Mouse (Mus musculus): Measurements from ENCODE around the gene Cyp4f18. TPM values are rescaled to one million over a fixed set of nuclear protein-coding genes. Genes with fewer than 3 reads are reported as not detected.
"Not testable (repeated sequence)": the region's sequence is repeated elsewhere in the genome, so short reads cannot be mapped to it uniquely, and the experiment has no call there.

Cyp4f18 gene
- polyA plus RNA-seq, 1 experiment from 2014 or later: 0.39 TPM

GRCm38 (mm10) chr8:71968100-71968499 lies 41.3 kb downstream of the Cyp4f18 start:
- Histone ChIP-seq H3K4me2 (no peak overlapping the region), H3K9me3 (replicated peaks; ENCODE audit: control insufficient read depth, low read length) (no peaks in the 10 kb centered on the region), H3K4me1 (ENCODE audit: control insufficient read depth, insufficient read depth, low read length) (no peaks in the 10 kb centered on the region), H3K27me3 (ENCODE audit: control insufficient read depth, insufficient read depth, low read length) (no peaks in the 10 kb centered on the region), H3K27ac (ENCODE audit: low read depth, low read length) (no peak overlapping the region), H3K36me3 (ENCODE audit: control insufficient read depth, insufficient read depth, low read length) (peaks cover 18% of the 10 kb centered on the region), H3K4me3 (ENCODE audit: low read depth, low read length) (no peak overlapping the region), H3K9ac (ENCODE audit: low read depth, low read length) (no peak overlapping the region)
- 88% methylated on average over 6 of the region's 6 CpGs for WGBS (ENCODE audit: insufficient replicate concordance)
- ATAC-seq (replicated peaks; ENCODE audit: insufficient number of reproducible peaks, low FRiP score, low TSS enrichment): no peak

- Histone ChIP-seq H3K9ac (ENCODE audit: low read depth, low read length) (no peak overlapping the region), H3K27ac (ENCODE audit: low read depth, low read length) (no peak overlapping the region), H3K36me3 (ENCODE audit: control insufficient read depth, insufficient read depth, low read length) (peaks cover 18% of the 10 kb centered on the region), H3K4me1 (ENCODE audit: control insufficient read depth, insufficient read depth, low read length) (no peaks in the 10 kb centered on the region), H3K4me2 (no peak overlapping the region), H3K4me3 (ENCODE audit: low read depth, low read length) (no peak overlapping the region), H3K27me3 (ENCODE audit: control insufficient read depth, insufficient read depth, low read length) (no peaks in the 10 kb centered on the region), H3K9me3 (replicated peaks; ENCODE audit: control insufficient read depth, low read length) (no peaks in the 10 kb centered on the region)
- WGBS (ENCODE audit: insufficient replicate concordance): 96% methylated on average over 5 of the region's 5 CpGs
- ATAC-seq (replicated peaks; ENCODE audit: insufficient number of reproducible peaks, low FRiP score, low TSS enrichment): no peak
Observed at GRCm38 (mm10) chr8:71967261-71967660, 42.2 kb downstream of the Cyp4f18 start.

- Histone ChIP-seq H3K4me3 (ENCODE audit: low read depth, low read length) (no peak overlapping the region), H3K36me3 (ENCODE audit: control insufficient read depth, insufficient read depth, low read length) (peaks cover 18% of the 10 kb centered on the region), H3K27ac (ENCODE audit: low read depth, low read length) (no peak overlapping the region), H3K27me3 (ENCODE audit: control insufficient read depth, insufficient read depth, low read length) (no peaks in the 10 kb centered on the region), H3K9ac (ENCODE audit: low read depth, low read length) (no peak overlapping the region), H3K9me3 (replicated peaks; ENCODE audit: control insufficient read depth, low read length) (no peaks in the 10 kb centered on the region), H3K4me2 (no peak overlapping the region), H3K4me1 (ENCODE audit: control insufficient read depth, insufficient read depth, low read length) (no peaks in the 10 kb centered on the region)
- no peak for ATAC-seq (replicated peaks; ENCODE audit: insufficient number of reproducible peaks, low FRiP score, low TSS enrichment)
Observed at GRCm38 (mm10) chr8:71966411-71966810, 43.0 kb downstream of the Cyp4f18 start.

DNA sequence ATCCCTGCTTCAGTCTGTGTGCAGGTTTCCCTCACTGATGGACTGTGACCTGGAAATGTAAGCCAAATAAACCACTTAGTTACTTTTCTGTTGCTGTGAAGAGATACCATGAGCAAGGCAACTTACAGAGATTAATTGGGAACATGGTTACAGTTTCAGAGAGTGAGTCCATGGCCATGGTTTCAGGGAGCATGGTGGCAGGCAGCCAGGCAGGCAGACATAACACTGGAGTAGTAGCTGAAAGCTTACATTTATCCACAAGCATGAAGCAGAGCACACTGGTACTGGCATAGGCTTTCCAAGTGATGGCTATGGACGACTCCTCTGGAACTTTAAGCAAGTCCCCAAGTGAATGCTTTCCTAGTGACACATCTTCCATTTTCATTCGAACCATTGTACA lies 44.3 kb downstream of the Cyp4f18 start:
- H3K27me3 ChIP-seq (ENCODE audit: control insufficient read depth, insufficient read depth, low read length): no peaks in the 10 kb centered on the region
- no peak for ATAC-seq (replicated peaks; ENCODE audit: insufficient number of reproducible peaks, low FRiP score, low TSS enrichment)
- H3K27ac ChIP-seq (ENCODE audit: low read depth, low read length): no peak overlapping the region
- H3K36me3 ChIP-seq (ENCODE audit: control insufficient read depth, insufficient read depth, low read length): peaks cover 18% of the 10 kb centered on the region
- H3K4me2 ChIP-seq: no peak overlapping the region
- H3K9ac ChIP-seq (ENCODE audit: low read depth, low read length): no peak overlapping the region
- H3K4me3 ChIP-seq (ENCODE audit: low read depth, low read length): no peak overlapping the region
- no peaks in the 10 kb centered on the region for H3K9me3 ChIP-seq (replicated peaks; ENCODE audit: control insufficient read depth, low read length)
- 89% methylated on average over 2 of the region's 2 CpGs for WGBS (ENCODE audit: insufficient replicate concordance)
- no peaks in the 10 kb centered on the region for H3K4me1 ChIP-seq (ENCODE audit: control insufficient read depth, insufficient read depth, low read length)

DNA sequence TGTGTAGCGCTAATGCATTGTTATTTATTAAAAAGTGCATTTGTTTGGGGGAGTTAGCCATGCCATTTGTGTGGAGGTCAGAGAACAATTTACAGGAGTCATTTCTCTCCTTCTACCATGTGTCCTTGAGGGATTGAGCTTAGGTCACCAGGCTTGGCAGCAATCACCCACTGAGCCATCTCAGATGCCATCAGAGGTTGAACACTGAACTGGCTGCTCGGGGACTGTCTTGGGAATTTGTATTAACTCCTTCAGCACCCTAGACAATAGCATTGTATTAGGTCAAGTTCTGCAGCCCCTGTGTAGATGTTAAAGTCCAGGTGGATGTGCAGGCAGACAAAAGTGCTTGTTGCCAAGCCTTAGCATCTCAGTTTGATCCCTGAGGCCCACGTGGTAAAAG lies 45.4 kb downstream of the Cyp4f18 start:
- H3K36me3 ChIP-seq (ENCODE audit: control insufficient read depth, insufficient read depth, low read length): peaks cover 18% of the 10 kb centered on the region

GRCm38 (mm10) chr8:71961796-71962195 lies 47.6 kb downstream of the Cyp4f18 start:
- Histone ChIP-seq H3K4me3 (ENCODE audit: low read depth, low read length) (no peak overlapping the region), H3K9ac (ENCODE audit: low read depth, low read length) (no peak overlapping the region), H3K27me3 (ENCODE audit: control insufficient read depth, insufficient read depth, low read length) (no peaks in the 10 kb centered on the region), H3K9me3 (replicated peaks; ENCODE audit: control insufficient read depth, low read length) (no peaks in the 10 kb centered on the region), H3K4me2 (no peak overlapping the region), H3K27ac (ENCODE audit: low read depth, low read length) (no peak overlapping the region), H3K4me1 (ENCODE audit: control insufficient read depth, insufficient read depth, low read length) (no peaks in the 10 kb centered on the region), H3K36me3 (ENCODE audit: control insufficient read depth, insufficient read depth, low read length) (peaks cover 9% of the 10 kb centered on the region)
- WGBS (ENCODE audit: insufficient replicate concordance): 89% methylated on average over 5 of the region's 5 CpGs
- no peak for ATAC-seq (replicated peaks; ENCODE audit: insufficient number of reproducible peaks, low FRiP score, low TSS enrichment)

More for the DNA sequence above, 45.4 kb downstream of the Cyp4f18 start:
- 79% methylated on average over 3 of the region's 3 CpGs for WGBS (ENCODE audit: insufficient replicate concordance)
- no peak overlapping the region for H3K27ac ChIP-seq (ENCODE audit: low read depth, low read length)
- no peaks in the 10 kb centered on the region for H3K4me1 ChIP-seq (ENCODE audit: control insufficient read depth, insufficient read depth, low read length)
- ATAC-seq (replicated peaks; ENCODE audit: insufficient number of reproducible peaks, low FRiP score, low TSS enrichment): no peak
- H3K9me3 ChIP-seq (replicated peaks; ENCODE audit: control insufficient read depth, low read length): no peaks in the 10 kb centered on the region
- H3K27me3 ChIP-seq (ENCODE audit: control insufficient read depth, insufficient read depth, low read length): no peaks in the 10 kb centered on the region
- no peak overlapping the region for H3K9ac ChIP-seq (ENCODE audit: low read depth, low read length)
- H3K4me3 ChIP-seq (ENCODE audit: low read depth, low read length): no peak overlapping the region
- H3K4me2 ChIP-seq: no peak overlapping the region

- Histone ChIP-seq H3K4me2 (no peak overlapping the region), H3K9ac (ENCODE audit: low read depth, low read length) (no peak overlapping the region), H3K36me3 (ENCODE audit: control insufficient read depth, insufficient read depth, low read length) (peaks cover 1% of the 10 kb centered on the region), H3K27ac (ENCODE audit: low read depth, low read length) (no peak overlapping the region), H3K4me3 (ENCODE audit: low read depth, low read length) (no peak overlapping the region), H3K27me3 (ENCODE audit: control insufficient read depth, insufficient read depth, low read length) (no peaks in the 10 kb centered on the region), H3K9me3 (replicated peaks; ENCODE audit: control insufficient read depth, low read length) (no peaks in the 10 kb centered on the region), H3K4me1 (ENCODE audit: control insufficient read depth, insufficient read depth, low read length) (no peaks in the 10 kb centered on the region)
- no peak for ATAC-seq (replicated peaks; ENCODE audit: insufficient number of reproducible peaks, low FRiP score, low TSS enrichment)
Observed at GRCm38 (mm10) chr8:71960483-71960882, 48.9 kb downstream of the Cyp4f18 start.

- Histone ChIP-seq H3K27me3 (ENCODE audit: control insufficient read depth, insufficient read depth, low read length) (no peaks in the 10 kb centered on the region), H3K27ac (ENCODE audit: low read depth, low read length) (no peak overlapping the region), H3K4me3 (ENCODE audit: low read depth, low read length) (no peak overlapping the region), H3K36me3 (ENCODE audit: control insufficient read depth, insufficient read depth, low read length) (no peaks in the 10 kb centered on the region; the same call in 1 of the 2 replicates), H3K9ac (ENCODE audit: low read depth, low read length) (no peak overlapping the region), H3K4me2 (no peak overlapping the region), H3K9me3 (replicated peaks; ENCODE audit: control insufficient read depth, low read length) (no peaks in the 10 kb centered on the region), H3K4me1 (ENCODE audit: control insufficient read depth, insufficient read depth, low read length) (0 out of 2 replicates have a peak, but pooled peaks cover 8% of the 10 kb centered on the region)
- WGBS (ENCODE audit: insufficient replicate concordance): 94% methylated on average over 9 of the region's 9 CpGs
- no peak for ATAC-seq (replicated peaks; ENCODE audit: insufficient number of reproducible peaks, low FRiP score, low TSS enrichment)
Observed at GRCm38 (mm10) chr8:71954666-71955065, 54.8 kb downstream of the Cyp4f18 start.

GRCm38 (mm10) chr8:71952961-71953700 lies 56.3 kb downstream of the Cyp4f18 start:
- H3K36me3 ChIP-seq (ENCODE audit: control insufficient read depth, insufficient read depth, low read length); H3K4me1 ChIP-seq (ENCODE audit: control insufficient read depth, insufficient read depth, low read length); H3K27ac ChIP-seq (ENCODE audit: low read depth, low read length); H3K4me3 ChIP-seq (ENCODE audit: low read depth, low read length); H3K27me3 ChIP-seq (ENCODE audit: control insufficient read depth, insufficient read depth, low read length); ATAC-seq (replicated peaks; ENCODE audit: insufficient number of reproducible peaks, low FRiP score, low TSS enrichment); H3K9ac ChIP-seq (ENCODE audit: low read depth, low read length); H3K9me3 ChIP-seq (replicated peaks; ENCODE audit: control insufficient read depth, low read length); H3K4me2 ChIP-seq: not testable (repeated sequence)
- WGBS (ENCODE audit: insufficient replicate concordance): 93% methylated on average over 16 of the region's 16 CpGs

Measured in heart, embryonic 11.5 days (tissue).